Mouse (Mus musculus): Measurements from ENCODE around the gene Ism2. TPM values are rescaled to one million over a fixed set of nuclear protein-coding genes. Genes with fewer than 3 reads are reported as not detected.

The Ism2 gene
- total and polyA plus RNA-seq, 2 experiments from 2014 or later: 1.5 to 2.1 TPM

- peak overlapping the region; percentile 83 for H3K4me2 ChIP-seq (ENCODE audit: low read depth, low read length)
- 8% methylated on average over 29 of the region's 29 CpGs for WGBS
- no peak overlapping the region for H3K27ac ChIP-seq
- peak overlapping the region; percentile 66 for H3K4me3 ChIP-seq (ENCODE audit: low read length)
- ATAC-seq: no peak; the same call in 1 of the 2 replicates
- no peaks in the 10 kb centered on the region for H3K36me3 ChIP-seq (ENCODE audit: insufficient read depth, low read length)
- peak overlapping the region; percentile 72 for H3K9ac ChIP-seq (replicated peaks; ENCODE audit: low read length)
- no peak for DNase-seq (ENCODE audit: low spot score)
- peak; percentile 15; the same call in 1 of the 2 replicates for TF ChIP-seq CTCF (IDR thresholded peaks at IDR 0.05; ENCODE audit: low read depth)
- H3K4me1 ChIP-seq (ENCODE audit: insufficient read depth, low read length): no peaks in the 10 kb centered on the region
- no peaks in the 10 kb centered on the region for H3K27me3 ChIP-seq (ENCODE audit: insufficient read depth, low read length)
- H3K9me3 ChIP-seq (ENCODE audit: low read length): no peaks in the 10 kb centered on the region
These were observed 358 bp downstream of the Ism2 start for GRCm38 (mm10) chr12:87299037-87299656.

GRCm38 (mm10) chr12:87293934-87294333 lies 5.6 kb downstream of the Ism2 start:
- Histone ChIP-seq H3K9ac (replicated peaks; ENCODE audit: low read length) (no peak overlapping the region), H3K9me3 (ENCODE audit: low read length) (no peaks in the 10 kb centered on the region), H3K4me2 (ENCODE audit: low read depth, low read length) (no peak overlapping the region), H3K27ac (no peak overlapping the region), H3K36me3 (ENCODE audit: insufficient read depth, low read length) (no peaks in the 10 kb centered on the region), H3K4me3 (ENCODE audit: low read length) (no peak overlapping the region), H3K27me3 (ENCODE audit: insufficient read depth, low read length) (no peaks in the 10 kb centered on the region), H3K4me1 (ENCODE audit: insufficient read depth, low read length) (no peaks in the 10 kb centered on the region)
- WGBS: 68% methylated on average over 6 of the region's 6 CpGs
- ATAC-seq (no peak), DNase-seq (ENCODE audit: low spot score) (no peak)
- TF ChIP-seq CTCF (IDR thresholded peaks at IDR 0.05; ENCODE audit: low read depth): no peak

DNA sequence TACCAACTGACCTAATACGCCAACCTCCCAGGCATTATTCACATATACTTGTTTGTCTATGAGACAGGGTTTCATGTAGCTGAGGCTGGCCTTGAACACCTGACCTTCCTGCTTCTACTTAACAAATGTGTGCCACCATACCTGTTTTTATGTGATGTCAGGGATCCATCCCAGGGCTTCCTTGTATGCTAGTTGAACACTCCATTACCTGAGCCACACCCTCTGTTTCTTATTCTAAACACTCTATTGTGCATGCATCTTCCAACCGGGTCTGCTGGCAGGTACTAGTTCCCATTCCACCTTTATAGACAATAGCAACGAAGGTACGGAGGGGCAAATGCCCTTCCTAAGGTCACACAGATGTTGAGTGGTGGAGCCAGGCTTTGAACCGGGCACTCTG lies 10.4 kb downstream of the Ism2 start:
- no peak overlapping the region for H3K4me3 ChIP-seq (ENCODE audit: low read length)
- H3K27me3 ChIP-seq (ENCODE audit: insufficient read depth, low read length): no peaks in the 10 kb centered on the region
- H3K36me3 ChIP-seq (ENCODE audit: insufficient read depth, low read length): no peaks in the 10 kb centered on the region
- DNase-seq (ENCODE audit: low spot score) (no peak), ATAC-seq (no peak)
- TF ChIP-seq CTCF (IDR thresholded peaks at IDR 0.05; ENCODE audit: low read depth): no peak
- WGBS: 92% methylated on average over 5 of the region's 5 CpGs
- H3K27ac ChIP-seq: no peak overlapping the region
- no peak overlapping the region for H3K4me2 ChIP-seq (ENCODE audit: low read depth, low read length)
- H3K9me3 ChIP-seq (ENCODE audit: low read length): no peaks in the 10 kb centered on the region
- H3K4me1 ChIP-seq (ENCODE audit: insufficient read depth, low read length): no peaks in the 10 kb centered on the region
- no peak overlapping the region for H3K9ac ChIP-seq (replicated peaks; ENCODE audit: low read length)

DNA sequence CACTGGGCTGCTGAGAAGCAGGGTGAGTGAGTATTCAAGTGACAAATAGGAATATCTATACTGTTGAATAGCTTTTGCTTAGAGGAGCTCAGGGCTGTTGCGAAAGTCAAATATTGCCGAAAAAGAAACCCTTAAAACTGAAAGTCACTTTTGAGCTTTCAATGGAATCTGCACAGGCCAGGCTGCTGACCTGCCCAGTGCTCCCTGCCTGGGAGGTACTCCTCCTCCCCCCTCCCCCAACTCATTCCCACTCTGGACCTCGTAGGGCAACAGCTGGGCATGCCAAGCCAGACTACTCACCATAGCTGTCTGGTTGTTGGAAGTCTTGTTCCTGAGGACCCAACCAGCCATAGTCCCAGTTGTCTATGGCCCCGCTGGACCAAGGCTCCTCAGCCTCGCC lies 14.8 kb downstream of the Ism2 start:
- H3K27me3 ChIP-seq (ENCODE audit: insufficient read depth, low read length): no peaks in the 10 kb centered on the region
- DNase-seq (ENCODE audit: low spot score) (no peak), ATAC-seq (no peak)
- no peaks in the 10 kb centered on the region for H3K9me3 ChIP-seq (ENCODE audit: low read length)
- H3K27ac ChIP-seq: no peak overlapping the region
- H3K4me2 ChIP-seq (ENCODE audit: low read depth, low read length): no peak overlapping the region
- no peaks in the 10 kb centered on the region for H3K4me1 ChIP-seq (ENCODE audit: insufficient read depth, low read length)
- no peak overlapping the region for H3K9ac ChIP-seq (replicated peaks; ENCODE audit: low read length)
- WGBS: 83% methylated on average over 5 of the region's 5 CpGs
- no peak for TF ChIP-seq CTCF (IDR thresholded peaks at IDR 0.05; ENCODE audit: low read depth)
- no peaks in the 10 kb centered on the region for H3K36me3 ChIP-seq (ENCODE audit: insufficient read depth, low read length)
- no peak overlapping the region for H3K4me3 ChIP-seq (ENCODE audit: low read length)

DNA sequence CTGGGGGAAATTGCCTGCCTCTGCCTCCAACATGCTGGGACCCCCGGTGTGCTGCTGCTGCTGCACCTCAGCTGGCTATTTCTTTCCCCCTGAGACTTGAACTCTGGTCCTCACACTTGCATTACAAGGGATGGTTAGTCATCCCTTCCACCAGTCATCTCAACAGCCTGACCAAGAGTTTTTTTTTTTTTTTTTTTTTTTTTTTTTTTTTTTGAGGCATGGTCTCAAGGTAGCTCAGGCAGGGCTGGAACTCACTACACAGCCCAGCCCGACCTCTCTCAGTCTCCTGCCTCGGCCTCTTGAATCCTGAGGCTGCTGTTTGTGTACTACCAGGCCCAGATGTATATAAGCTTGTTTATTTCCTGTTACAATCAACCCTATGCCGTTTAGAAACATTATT lies 15.2 kb downstream of the Ism2 start:
- no peak for TF ChIP-seq CTCF (IDR thresholded peaks at IDR 0.05; ENCODE audit: low read depth)
- no peak overlapping the region for H3K4me3 ChIP-seq (ENCODE audit: low read length)
- no peaks in the 10 kb centered on the region for H3K27me3 ChIP-seq (ENCODE audit: insufficient read depth, low read length)
- no peaks in the 10 kb centered on the region for H3K36me3 ChIP-seq (ENCODE audit: insufficient read depth, low read length)
- H3K4me2 ChIP-seq (ENCODE audit: low read depth, low read length): no peak overlapping the region
- no peak overlapping the region for H3K9ac ChIP-seq (replicated peaks; ENCODE audit: low read length)
- ATAC-seq (no peak), DNase-seq (ENCODE audit: low spot score) (no peak)
- no peaks in the 10 kb centered on the region for H3K4me1 ChIP-seq (ENCODE audit: insufficient read depth, low read length)
- no peaks in the 10 kb centered on the region for H3K9me3 ChIP-seq (ENCODE audit: low read length)
- no peak overlapping the region for H3K27ac ChIP-seq
- WGBS: 76% methylated on average over 4 of the region's 4 CpGs

- no peaks in the 10 kb centered on the region for H3K9me3 ChIP-seq (ENCODE audit: low read length)
- H3K4me1 ChIP-seq (ENCODE audit: insufficient read depth, low read length): no peaks in the 10 kb centered on the region
- H3K36me3 ChIP-seq (ENCODE audit: insufficient read depth, low read length): no peaks in the 10 kb centered on the region
- no peak for ATAC-seq
- 68% methylated on average over 7 of the region's 7 CpGs for WGBS
- no peak overlapping the region for H3K9ac ChIP-seq (replicated peaks; ENCODE audit: low read length)
- no peak for TF ChIP-seq CTCF (IDR thresholded peaks at IDR 0.05; ENCODE audit: low read depth)
- H3K4me2 ChIP-seq (ENCODE audit: low read depth, low read length): no peak overlapping the region
- H3K4me3 ChIP-seq (ENCODE audit: low read length): no peak overlapping the region
- no peak for DNase-seq (ENCODE audit: low spot score)
- H3K27ac ChIP-seq: no peak overlapping the region
- H3K27me3 ChIP-seq (ENCODE audit: insufficient read depth, low read length): no peaks in the 10 kb centered on the region
These were observed 15.8 kb downstream of the Ism2 start for GRCm38 (mm10) chr12:87283706-87284105.

DNA sequence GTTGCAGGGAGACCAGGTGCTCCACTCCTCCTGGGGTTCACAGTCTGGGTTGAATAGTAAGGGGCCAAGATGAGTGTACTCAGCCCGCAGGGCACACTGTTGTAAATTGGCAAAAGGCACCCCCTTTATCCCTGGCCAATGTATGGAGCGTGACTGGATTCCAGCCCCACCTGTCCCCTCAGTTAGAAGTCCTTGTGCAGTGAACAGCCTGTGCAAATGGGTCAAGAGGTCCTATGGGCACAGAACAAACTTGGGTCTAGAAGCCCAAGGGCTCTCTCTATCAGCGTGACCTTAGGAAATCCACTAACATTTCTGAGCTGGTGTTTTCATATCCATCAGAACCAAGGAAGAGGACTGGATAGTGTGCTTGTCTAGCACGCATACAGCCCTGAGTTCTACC lies 16.8 kb downstream of the Ism2 start:
- TF ChIP-seq CTCF (IDR thresholded peaks at IDR 0.05; ENCODE audit: low read depth): no peak
- H3K9me3 ChIP-seq (ENCODE audit: low read length): no peaks in the 10 kb centered on the region
- H3K36me3 ChIP-seq (ENCODE audit: insufficient read depth, low read length): no peaks in the 10 kb centered on the region
- WGBS: 90% methylated on average over 4 of the region's 4 CpGs
- no peaks in the 10 kb centered on the region for H3K27me3 ChIP-seq (ENCODE audit: insufficient read depth, low read length)
- no peak overlapping the region for H3K27ac ChIP-seq
- DNase-seq (ENCODE audit: low spot score) (no peak), ATAC-seq (no peak)
- no peak overlapping the region for H3K9ac ChIP-seq (replicated peaks; ENCODE audit: low read length)
- no peak overlapping the region for H3K4me3 ChIP-seq (ENCODE audit: low read length)
- H3K4me1 ChIP-seq (ENCODE audit: insufficient read depth, low read length): no peaks in the 10 kb centered on the region
- no peak overlapping the region for H3K4me2 ChIP-seq (ENCODE audit: low read depth, low read length)

Measured in hindbrain, postnatal 0 days (tissue).